Mouse (Mus musculus) ES-E14 (cell line): ENCODE data around the gene Fcer1g.

Experiments used
- CHD2 ChIP-seq: IDR thresholded peaks from 2 replicates; pipeline ENCODE4 v1.6.1; 2014; ENCODE audit warnings: mild to moderate bottlenecking, low read depth, low read length, inconsistent platforms
- ZC3H11A ChIP-seq: IDR thresholded peaks from 2 replicates; pipeline ENCODE4 v1.6.1; 2012; ENCODE audit warnings: low read depth, mild to moderate bottlenecking, inconsistent platforms, low read length, borderline replicate concordance
- ZNF384 ChIP-seq: IDR thresholded peaks from 2 replicates; pipeline ENCODE4 v1.6.1; 2012; ENCODE audit warnings: low read depth, low read length, inconsistent platforms

GRCm38 (mm10) chr1:171199532-171199931 lies 34.6 kb downstream of the Fcer1g start:
- TF ChIP-seq ZC3H11A = no peak
- TF ChIP-seq CHD2 = no peak
- TF ChIP-seq ZNF384 = no peak
